21 mouse cellular contexts compared by ENCODE assay signal in genomic region chr13:19357301-19357700, GRCm38 (mm10). TPM values are rescaled to one million over a fixed set of nuclear protein-coding genes. Genes with fewer than 3 reads are reported as not detected.
A peak's percentile ranks its signal among the peaks of the same experiment; 100 is the strongest.
DNase-seq lines count a peak whose midpoint lies in the region; ATAC-seq and TF ChIP-seq lines count a peak whose summit lies in the region.
"Had no signal": no experiment of that assay in that cellular context is flagged by ENCODE, and none has a peak within 500 bp of the region (broad histone marks: within the 10 kb centered on the region; RNA-seq: fewer than 3 reads in every experiment).

No protein-coding gene starts in this region.

- intact Hi-C loops in heart, adult 2 months (cut with DNase I): no loop called here
- intact Hi-C loops in heart, postnatal 14 days (cut with DNase I): no loop called here
- intact Hi-C loops in heart, postnatal 25 days (cut with DNase I): no loop called here

- H3K4me1 ChIP-seq in heart, adult 2 months (ENCODE audit: control insufficient read depth, insufficient read depth, low read length): peaks cover 3% of the 10 kb centered on the region; the same call in 1 of the 2 replicates
- no peaks in the 10 kb centered on the region for H3K4me1 ChIP-seq in hindbrain, postnatal 0 days (ENCODE audit: insufficient read depth, low read length)
- no peaks in the 10 kb centered on the region for H3K4me1 ChIP-seq in hindbrain, embryonic 11.5 days (replicated peaks; ENCODE audit: control insufficient read depth, insufficient read depth, low read length)
- no peaks in the 10 kb centered on the region for H3K4me1 ChIP-seq in intestine, embryonic 16.5 days (ENCODE audit: control insufficient read depth, insufficient read depth, low read length)
- H3K4me1 ChIP-seq: limb, embryonic 13.5 days had no signal

- no peak overlapping the region for H3K9ac ChIP-seq in heart, adult 2 months (ENCODE audit: low read depth, low read length)
- no peak overlapping the region for H3K9ac ChIP-seq in hindbrain, postnatal 0 days (replicated peaks; ENCODE audit: low read length)
- no peak overlapping the region for H3K9ac ChIP-seq in hindbrain, embryonic 11.5 days (ENCODE audit: low read depth, low read length)
- H3K9ac ChIP-seq in intestine, embryonic 16.5 days (ENCODE audit: low read depth, low read length): no peak overlapping the region
- H3K9ac ChIP-seq: hindbrain, embryonic 14.5 days; limb, embryonic 13.5 days; lung, embryonic 15.5 days; midbrain, embryonic 13.5 days had no signal

- 49% methylated on average over 7 of the region's 7 CpGs for WGBS in heart, adult 2 months
- 85% methylated on average over 7 of the region's 7 CpGs for WGBS in hindbrain, postnatal 0 days
- 89% methylated on average over 7 of the region's 7 CpGs for WGBS in hindbrain, embryonic 11.5 days
- 82% methylated on average over 7 of the region's 7 CpGs for WGBS in intestine, embryonic 16.5 days

- TF ChIP-seq CTCF in heart, adult 2 months (IDR thresholded peaks at IDR 0.05): no peak
- TF ChIP-seq CTCF in hindbrain, postnatal 0 days (IDR thresholded peaks at IDR 0.05; ENCODE audit: low read depth): no peak

- no peak overlapping the region for H3K4me2 ChIP-seq in hindbrain, postnatal 0 days (ENCODE audit: low read depth, low read length)
- H3K4me2 ChIP-seq in hindbrain, embryonic 11.5 days (replicated peaks; ENCODE audit: low read depth, low read length): no peak overlapping the region
- H3K4me2 ChIP-seq in intestine, embryonic 16.5 days (ENCODE audit: low read depth, low read length): no peak overlapping the region
- H3K4me2 ChIP-seq: hindbrain, embryonic 14.5 days; limb, embryonic 13.5 days; liver, embryonic 11.5 days; lung, embryonic 15.5 days; midbrain, embryonic 13.5 days had no signal

- H3K79me2 ChIP-seq in heart, adult 2 months (replicated peaks; ENCODE audit: control insufficient read depth, insufficient read depth, low read length): no peaks in the 10 kb centered on the region

- no peak for TF ChIP-seq EP300 in heart, adult 2 months (IDR thresholded peaks at IDR 0.05; ENCODE audit: insufficient read depth, low read depth, low read length)

- ATAC-seq in hindbrain, postnatal 0 days: no peak
- ATAC-seq in hindbrain, embryonic 11.5 days (ENCODE audit: low FRiP score): no peak
- no peak for ATAC-seq in intestine, embryonic 16.5 days
- ATAC-seq: forebrain, embryonic 16.5 days had no signal

- H3K36me3 ChIP-seq in heart, adult 2 months (ENCODE audit: control insufficient read depth, insufficient read depth, low read length): no peaks in the 10 kb centered on the region
- peaks cover 40% of the 10 kb centered on the region for H3K36me3 ChIP-seq in hindbrain, postnatal 0 days (ENCODE audit: insufficient read depth, low read length)
- H3K36me3 ChIP-seq in hindbrain, embryonic 11.5 days (ENCODE audit: control insufficient read depth, insufficient read depth, low read length): no peaks in the 10 kb centered on the region; the same call in 1 of the 2 replicates
- no peaks in the 10 kb centered on the region for H3K36me3 ChIP-seq in intestine, embryonic 16.5 days (ENCODE audit: control insufficient read depth, insufficient read depth, low read length)

- no peak for TF ChIP-seq POLR2A in heart, adult 2 months (IDR thresholded peaks at IDR 0.05; ENCODE audit: insufficient read depth, low read depth, low read length)

- no peaks in the 10 kb centered on the region for H3K27me3 ChIP-seq in heart, adult 2 months (ENCODE audit: control insufficient read depth, insufficient read depth, low read length)
- H3K27me3 ChIP-seq in hindbrain, postnatal 0 days (ENCODE audit: insufficient read depth, low read length): no peaks in the 10 kb centered on the region
- no peaks in the 10 kb centered on the region for H3K27me3 ChIP-seq in hindbrain, embryonic 11.5 days (ENCODE audit: control insufficient read depth, insufficient read depth, low read length)
- no peaks in the 10 kb centered on the region for H3K27me3 ChIP-seq in intestine, embryonic 16.5 days (replicated peaks; ENCODE audit: control insufficient read depth, insufficient read depth, low read length)
- H3K27me3 ChIP-seq: CH12.LX; limb, embryonic 13.5 days; lung, embryonic 15.5 days; midbrain, embryonic 13.5 days had no signal

- peak in 1 of 2 experiments; percentile 24 for DNase-seq in heart, adult 2 months
- no peak for DNase-seq in heart, postnatal 14 days
- DNase-seq in hindbrain, postnatal 0 days (ENCODE audit: low spot score): no peak
- DNase-seq in hindbrain, embryonic 11.5 days (ENCODE audit: low spot score): no peak
- peak; percentile 8 for DNase-seq in CD4-positive helper T cell, adult 2 months (ENCODE audit: low read depth, low spot score)
- DNase-seq in heart, postnatal 25 days (ENCODE audit: low spot score): peak; percentile 9
- DNase-seq: adrenal gland, adult 2 months; cerebellum, postnatal 14 days; gastrocnemius, postnatal 10 days; kidney, adult 2 months; kidney, postnatal 36 days had no signal

- no peaks in the 10 kb centered on the region for H3K9me3 ChIP-seq in hindbrain, postnatal 0 days (ENCODE audit: low read length)
- H3K9me3 ChIP-seq in hindbrain, embryonic 11.5 days (ENCODE audit: control insufficient read depth, low read length): no peaks in the 10 kb centered on the region
- H3K9me3 ChIP-seq in intestine, embryonic 16.5 days (ENCODE audit: control insufficient read depth, low read length): no peaks in the 10 kb centered on the region
- H3K9me3 ChIP-seq: limb, embryonic 13.5 days; lung, embryonic 15.5 days; midbrain, embryonic 13.5 days had no signal

- peak overlapping the region; percentile 26; the same call in 1 of the 2 replicates for H3K27ac ChIP-seq in heart, adult 2 months
- H3K27ac ChIP-seq in hindbrain, postnatal 0 days: peak overlapping the region; percentile 34; the same call in 1 of the 2 replicates
- no peak overlapping the region for H3K27ac ChIP-seq in hindbrain, embryonic 11.5 days (ENCODE audit: low read depth, low read length)
- H3K27ac ChIP-seq in intestine, embryonic 16.5 days (ENCODE audit: low read length): no peak overlapping the region
- H3K27ac ChIP-seq: hindbrain, embryonic 14.5 days; limb, embryonic 13.5 days; lung, embryonic 15.5 days; macrophage; midbrain, embryonic 13.5 days had no signal

- no peak overlapping the region for H3K4me3 ChIP-seq in heart, adult 2 months
- H3K4me3 ChIP-seq in hindbrain, postnatal 0 days (ENCODE audit: low read length): no peak overlapping the region
- H3K4me3 ChIP-seq in hindbrain, embryonic 11.5 days (ENCODE audit: low read depth, low read length): no peak overlapping the region
- H3K4me3 ChIP-seq in intestine, embryonic 16.5 days (ENCODE audit: low read length): no peak overlapping the region
- H3K4me3 ChIP-seq: erythroblast, embryonic 14.5 days; limb, embryonic 13.5 days; lung, embryonic 15.5 days; midbrain, embryonic 13.5 days had no signal

RNA-seq across cellular contexts. Expression of gene Stard3nl, which starts 38.3 kb away (rescaled TPM):
- 10 to 100 TPM; 13.3 to 14.6 TPM for total RNA-seq in heart, adult 2 months (2021)
- 14.6 and 20.4 TPM in 2 replicates for polyA plus RNA-seq in heart, adult 2 months (2012; rRNA removed)
- 10 to 100 TPM; 15.4 to 17.8 TPM for total RNA-seq in heart, postnatal 14 days (2021)
- 62.1 and 69.5 TPM in 2 replicates for total RNA-seq in hindbrain, postnatal 0 days (2014; rRNA removed)
- 191 and 199 TPM in 2 replicates for polyA plus RNA-seq in hindbrain, postnatal 0 days (2015; fragmentation: Nextera tagmentation; extraction: Ambion mirVana)
- polyA plus RNA-seq in hindbrain, embryonic 11.5 days (2014; fragmentation: Nextera tagmentation; extraction: Ambion mirVana): 139 and 149 TPM in 2 replicates
- 10 to 100 TPM; 15.0 to 16.6 TPM for total RNA-seq in heart, postnatal 25 days (2021)
- polyA plus RNA-seq in intestine, embryonic 16.5 days (2015; fragmentation: Nextera tagmentation; extraction: Ambion mirVana): 86.5 and 94.8 TPM in 2 replicates

Comparison
In these comparisons a context has a peak if more than half of its experiments do, and no peak if none do; other contexts are left out.
1. DNase-seq: peak in CD4-positive helper T cell, adult 2 months (single experiment) and heart, postnatal 25 days (single experiment); none in heart, postnatal 14 days (0 of 2), hindbrain, postnatal 0 days (single experiment) and hindbrain, embryonic 11.5 days (single experiment).
2. H3K27ac ChIP-seq: peak in heart, adult 2 months (single experiment) and hindbrain, postnatal 0 days (single experiment); none in hindbrain, embryonic 11.5 days (single experiment) and intestine, embryonic 16.5 days (single experiment).